Mouse (Mus musculus) bone marrow, adult 2 months (tissue): ENCODE data around the gene Rab9b.

Experiments
- CTCF ChIP-seq: fragments of 200-500 bp; IDR thresholded peaks from 2 replicates; pipeline ENCODE4 v1.5.1; 2011; ENCODE audit warnings: low read length, control low read depth; ENCODE audit not compliant: control insufficient read depth, insufficient read depth
- POLR2A ChIP-seq: fragments of 200-500 bp; IDR thresholded peaks from 2 replicates; pipeline ENCODE4 v1.6.1; 2011; ENCODE audit warnings: low read depth, mild to moderate bottlenecking, control low read depth, low read length, borderline replicate concordance; ENCODE audit not compliant: control insufficient read depth

GRCm38 (mm10) chrX:136819752-136820151 is 48.8 kb downstream of the Rab9b start:
- TF ChIP-seq POLR2A = no peak
- no peak for TF ChIP-seq CTCF
